Mouse (Mus musculus): ENCODE data around the gene Tmcc3. TPM values are rescaled to one million over a fixed set of nuclear protein-coding genes. Genes with fewer than 3 reads are reported as not detected.

Tmcc3 gene
- polyA plus RNA-seq, 1 experiment from 2014 or later, result 42.9 TPM

- H3K79me2 ChIP-seq (ENCODE audit: inconsistent target), result no peaks in the 10 kb centered on the region
- peaks cover 38% of the 10 kb centered on the region; the same call in 1 of the 2 replicates for H3K36me3 ChIP-seq (ENCODE audit: inconsistent target)
- H3K27ac ChIP-seq, result no peak overlapping the region
- no peak overlapping the region for H3K4me3 ChIP-seq (ENCODE audit: inconsistent target)
- WGBS (ENCODE audit: missing documents), result 97% methylated on average over 7 of the region's 7 CpGs
Observed at GRCm38 (mm10) chr10:94442725-94443124, 131.0 kb downstream of the Tmcc3 start.

- Histone ChIP-seq H3K79me2 (ENCODE audit: inconsistent target) (no peaks in the 10 kb centered on the region), H3K36me3 (ENCODE audit: inconsistent target) (peaks cover 38% of the 10 kb centered on the region; the same call in 1 of the 2 replicates), H3K27ac (no peak overlapping the region), H3K4me3 (ENCODE audit: inconsistent target) (no peak overlapping the region)
- WGBS (ENCODE audit: missing documents), result 94% methylated on average over 4 of the region's 4 CpGs
Observed at GRCm38 (mm10) chr10:94443453-94443852, 131.7 kb downstream of the Tmcc3 start.

GRCm38 (mm10) chr10:94445192-94445591 is 133.4 kb downstream of the Tmcc3 start:
- peaks cover 33% of the 10 kb centered on the region; the same call in 1 of the 2 replicates for H3K36me3 ChIP-seq (ENCODE audit: inconsistent target)
- no peak overlapping the region for H3K27ac ChIP-seq
- no peak overlapping the region for H3K4me3 ChIP-seq (ENCODE audit: inconsistent target)
- WGBS (ENCODE audit: missing documents), result 97% methylated on average over 7 of the region's 7 CpGs
- no peaks in the 10 kb centered on the region for H3K79me2 ChIP-seq (ENCODE audit: inconsistent target)

- Histone ChIP-seq H3K4me3 (ENCODE audit: inconsistent target) (no peak overlapping the region), H3K27ac (no peak overlapping the region), H3K79me2 (ENCODE audit: inconsistent target) (no peaks in the 10 kb centered on the region), H3K36me3 (ENCODE audit: inconsistent target) (peaks cover 21% of the 10 kb centered on the region; the same call in 1 of the 2 replicates)
- WGBS (ENCODE audit: missing documents), result 86% methylated on average over 7 of the region's 7 CpGs
Observed at GRCm38 (mm10) chr10:94446379-94447008, 134.7 kb downstream of the Tmcc3 start.

- no peaks in the 10 kb centered on the region for H3K79me2 ChIP-seq (ENCODE audit: inconsistent target)
- no peak overlapping the region for H3K27ac ChIP-seq
- H3K36me3 ChIP-seq (ENCODE audit: inconsistent target), result peaks cover 19% of the 10 kb centered on the region; the same call in 1 of the 2 replicates
- 73% methylated on average over 3 of the region's 3 CpGs for WGBS (ENCODE audit: missing documents)
- H3K4me3 ChIP-seq (ENCODE audit: inconsistent target), result no peak overlapping the region
Observed at GRCm38 (mm10) chr10:94449676-94450075, 137.9 kb downstream of the Tmcc3 start.

GRCm38 (mm10) chr10:94450781-94451180 is 139.0 kb downstream of the Tmcc3 start:
- H3K4me3 ChIP-seq (ENCODE audit: inconsistent target), result no peak overlapping the region
- H3K79me2 ChIP-seq (ENCODE audit: inconsistent target), result no peaks in the 10 kb centered on the region
- peaks cover 19% of the 10 kb centered on the region; the same call in 1 of the 2 replicates for H3K36me3 ChIP-seq (ENCODE audit: inconsistent target)
- H3K27ac ChIP-seq, result no peak overlapping the region
- 81% methylated on average over 8 of the region's 8 CpGs for WGBS (ENCODE audit: missing documents)

- H3K27ac ChIP-seq, result no peak overlapping the region
- WGBS (ENCODE audit: missing documents), result 86% methylated on average over 1 of the region's 1 CpGs
- H3K4me3 ChIP-seq (ENCODE audit: inconsistent target), result no peak overlapping the region
- H3K79me2 ChIP-seq (ENCODE audit: inconsistent target), result no peaks in the 10 kb centered on the region
- H3K36me3 ChIP-seq (ENCODE audit: inconsistent target), result peaks cover 23% of the 10 kb centered on the region; the same call in 1 of the 2 replicates
Observed at GRCm38 (mm10) chr10:94457454-94457853, 145.7 kb downstream of the Tmcc3 start.

GRCm38 (mm10) chr10:94458690-94459089 is 146.9 kb downstream of the Tmcc3 start:
- H3K27ac ChIP-seq, result no peak overlapping the region
- 94% methylated on average over 6 of the region's 6 CpGs for WGBS (ENCODE audit: missing documents)
- no peak overlapping the region for H3K4me3 ChIP-seq (ENCODE audit: inconsistent target)
- H3K36me3 ChIP-seq (ENCODE audit: inconsistent target), result peaks cover 26% of the 10 kb centered on the region; the same call in 1 of the 2 replicates
- H3K79me2 ChIP-seq (ENCODE audit: inconsistent target), result no peaks in the 10 kb centered on the region

GRCm38 (mm10) chr10:94461378-94461777 is 149.6 kb downstream of the Tmcc3 start:
- Histone ChIP-seq H3K36me3 (ENCODE audit: inconsistent target) (peaks cover 22% of the 10 kb centered on the region; the same call in 1 of the 2 replicates), H3K27ac (no peak overlapping the region), H3K4me3 (ENCODE audit: inconsistent target) (no peak overlapping the region), H3K79me2 (ENCODE audit: inconsistent target) (no peaks in the 10 kb centered on the region)
- 97% methylated on average over 3 of the region's 3 CpGs for WGBS (ENCODE audit: missing documents)

- WGBS (ENCODE audit: missing documents), result 94% methylated on average over 8 of the region's 8 CpGs
- no peak overlapping the region for H3K27ac ChIP-seq
- H3K79me2 ChIP-seq (ENCODE audit: inconsistent target), result no peaks in the 10 kb centered on the region
- no peak overlapping the region for H3K4me3 ChIP-seq (ENCODE audit: inconsistent target)
- peaks cover 22% of the 10 kb centered on the region; the same call in 1 of the 2 replicates for H3K36me3 ChIP-seq (ENCODE audit: inconsistent target)
Observed at GRCm38 (mm10) chr10:94461871-94462270, 150.1 kb downstream of the Tmcc3 start.

- WGBS (ENCODE audit: missing documents), result 86% methylated on average over 15 of the region's 15 CpGs
- no peaks in the 10 kb centered on the region for H3K79me2 ChIP-seq (ENCODE audit: inconsistent target)
- no peak overlapping the region for H3K27ac ChIP-seq
- no peak overlapping the region for H3K4me3 ChIP-seq (ENCODE audit: inconsistent target)
- H3K36me3 ChIP-seq (ENCODE audit: inconsistent target), result peaks cover 19% of the 10 kb centered on the region; the same call in 1 of the 2 replicates
Observed at GRCm38 (mm10) chr10:94462386-94463064, 150.8 kb downstream of the Tmcc3 start.

- H3K79me2 ChIP-seq (ENCODE audit: inconsistent target), result no peaks in the 10 kb centered on the region
- H3K36me3 ChIP-seq (ENCODE audit: inconsistent target), result peaks cover 20% of the 10 kb centered on the region; the same call in 1 of the 2 replicates
- no peak overlapping the region for H3K27ac ChIP-seq
- no peak overlapping the region for H3K4me3 ChIP-seq (ENCODE audit: inconsistent target)
- 91% methylated on average over 2 of the region's 2 CpGs for WGBS (ENCODE audit: missing documents)
Observed at GRCm38 (mm10) chr10:94463410-94463809, 151.7 kb downstream of the Tmcc3 start.

GRCm38 (mm10) chr10:94465646-94466045 is 153.9 kb downstream of the Tmcc3 start:
- Histone ChIP-seq H3K27ac (no peak overlapping the region), H3K36me3 (ENCODE audit: inconsistent target) (peaks cover 14% of the 10 kb centered on the region; the same call in 1 of the 2 replicates), H3K4me3 (ENCODE audit: inconsistent target) (no peak overlapping the region), H3K79me2 (ENCODE audit: inconsistent target) (no peaks in the 10 kb centered on the region)
- WGBS (ENCODE audit: missing documents), result 98% methylated on average over 6 of the region's 6 CpGs

- no peak overlapping the region for H3K27ac ChIP-seq
- H3K4me3 ChIP-seq (ENCODE audit: inconsistent target), result no peak overlapping the region
- WGBS (ENCODE audit: missing documents), result 89% methylated on average over 7 of the region's 7 CpGs
- H3K36me3 ChIP-seq (ENCODE audit: inconsistent target), result peaks cover 14% of the 10 kb centered on the region; the same call in 1 of the 2 replicates
- no peaks in the 10 kb centered on the region for H3K79me2 ChIP-seq (ENCODE audit: inconsistent target)
Observed at GRCm38 (mm10) chr10:94466313-94466712, 154.6 kb downstream of the Tmcc3 start.

- no peaks in the 10 kb centered on the region for H3K79me2 ChIP-seq (ENCODE audit: inconsistent target)
Observed at GRCm38 (mm10) chr10:94471487-94471886, 159.7 kb downstream of the Tmcc3 start.

More at GRCm38 (mm10) chr10:94471487-94471886, 159.7 kb downstream of the Tmcc3 start:
- peaks cover 4% of the 10 kb centered on the region; the same call in 1 of the 2 replicates for H3K36me3 ChIP-seq (ENCODE audit: inconsistent target)
- H3K4me3 ChIP-seq (ENCODE audit: inconsistent target), result no peak overlapping the region
- H3K27ac ChIP-seq, result no peak overlapping the region
- 52% methylated on average over 8 of the region's 8 CpGs for WGBS (ENCODE audit: missing documents)
